Mouse (Mus musculus): ENCODE measurements around the gene Olfr794. TPM values are rescaled to one million over a fixed set of nuclear protein-coding genes. Genes with fewer than 3 reads are reported as not detected.
A peak's percentile ranks its signal among the peaks of the same experiment; 100 is the strongest.

Gene Olfr794
- not detected in 2 replicates for polyA plus RNA-seq (2014; fragmentation: Nextera tagmentation; extraction: Ambion mirVana)

GRCm38 (mm10) chr10:129567355-129567754 lies at the start of gene Olfr794:
TSS of gene Olfr794 (plus strand) at chr10:129567655.
- no peaks in the 10 kb centered on the region for H3K27me3 ChIP-seq (ENCODE audit: control insufficient read depth, insufficient read depth, low read length)
- H3K4me2 ChIP-seq = no peak within 1 kb of the TSS
- H3K9ac ChIP-seq (ENCODE audit: low read length) = no peak within 1 kb of the TSS
- DNase-seq (ENCODE audit: low spot score, missing footprints) (no peak), ATAC-seq (ENCODE audit: low FRiP score) (no peak)
- no peak within 1 kb of the TSS for H3K4me3 ChIP-seq (ENCODE audit: low read depth, low read length)
- H3K9me3 ChIP-seq (ENCODE audit: control insufficient read depth, low read length) = no peaks in the 10 kb centered on the region
- 74% methylated on average over 2 of the region's 2 CpGs for WGBS
- no peaks in the 10 kb centered on the region for H3K4me1 ChIP-seq (ENCODE audit: control insufficient read depth, insufficient read depth, low read length)
- H3K36me3 ChIP-seq (ENCODE audit: control insufficient read depth, insufficient read depth, low read length) = no peaks in the 10 kb centered on the region
- no peak within 1 kb of the TSS for H3K27ac ChIP-seq (ENCODE audit: low read depth, low read length)

- Histone ChIP-seq H3K9ac (ENCODE audit: low read length) (no peak within 1 kb of the TSS), H3K4me1 (ENCODE audit: control insufficient read depth, insufficient read depth, low read length) (no peaks in the 10 kb centered on the region), H3K27me3 (ENCODE audit: control insufficient read depth, insufficient read depth, low read length) (no peaks in the 10 kb centered on the region), H3K9me3 (ENCODE audit: control insufficient read depth, low read length) (no peaks in the 10 kb centered on the region), H3K36me3 (ENCODE audit: control insufficient read depth, insufficient read depth, low read length) (no peaks in the 10 kb centered on the region), H3K27ac (ENCODE audit: low read depth, low read length) (no peak within 1 kb of the TSS), H3K4me3 (ENCODE audit: low read depth, low read length) (no peak within 1 kb of the TSS), H3K4me2 (no peak within 1 kb of the TSS)
- ATAC-seq (ENCODE audit: low FRiP score) (no peak), DNase-seq (ENCODE audit: low spot score, missing footprints) (no peak)
- 81% methylated on average over 3 of the region's 3 CpGs for WGBS
Measured at GRCm38 (mm10) chr10:129521492-129521891, 46.0 kb upstream of the Olfr794 start, which contains the start of gene Olfr791. TSS of gene Olfr791 (plus strand) at chr10:129521792.

- no peak within 1 kb of the TSS for H3K27ac ChIP-seq (ENCODE audit: low read depth, low read length)
- no peak within 1 kb of the TSS for H3K9ac ChIP-seq (ENCODE audit: low read length)
- 79% methylated on average over 1 of the region's 1 CpGs for WGBS
- no peaks in the 10 kb centered on the region for H3K36me3 ChIP-seq (ENCODE audit: control insufficient read depth, insufficient read depth, low read length)
- ATAC-seq (ENCODE audit: low FRiP score) (no peak), DNase-seq (ENCODE audit: low spot score, missing footprints) (no peak)
- H3K4me2 ChIP-seq = no peak within 1 kb of the TSS
- H3K9me3 ChIP-seq (ENCODE audit: control insufficient read depth, low read length) = no peaks in the 10 kb centered on the region; the same call in 1 of the 2 replicates
- no peaks in the 10 kb centered on the region for H3K27me3 ChIP-seq (ENCODE audit: control insufficient read depth, insufficient read depth, low read length)
- H3K4me1 ChIP-seq (ENCODE audit: control insufficient read depth, insufficient read depth, low read length) = no peaks in the 10 kb centered on the region
- no peak within 1 kb of the TSS for H3K4me3 ChIP-seq (ENCODE audit: low read depth, low read length)
Measured at GRCm38 (mm10) chr10:129538862-129539261, 28.6 kb upstream of the Olfr794 start, which contains the start of gene Olfr792. TSS of gene Olfr792 (plus strand) at chr10:129539162.

GRCm38 (mm10) chr10:129549354-129549753 lies 18.1 kb upstream of the Olfr794 start:
- H3K4me1 ChIP-seq (ENCODE audit: control insufficient read depth, insufficient read depth, low read length) = no peaks in the 10 kb centered on the region

GRCm38 (mm10) chr10:129577066-129577465 lies 9.6 kb downstream of the Olfr794 start:
- no peak overlapping the region for H3K4me3 ChIP-seq (ENCODE audit: low read depth, low read length)
- no peak for DNase-seq (ENCODE audit: low spot score, missing footprints)

More at GRCm38 (mm10) chr10:129549354-129549753, 18.1 kb upstream of the Olfr794 start:
- Histone ChIP-seq H3K9me3 (ENCODE audit: control insufficient read depth, low read length) (no peaks in the 10 kb centered on the region), H3K4me2 (no peak overlapping the region), H3K36me3 (ENCODE audit: control insufficient read depth, insufficient read depth, low read length) (no peaks in the 10 kb centered on the region), H3K27me3 (ENCODE audit: control insufficient read depth, insufficient read depth, low read length) (no peaks in the 10 kb centered on the region), H3K27ac (ENCODE audit: low read depth, low read length) (no peak overlapping the region), H3K9ac (ENCODE audit: low read length) (no peak overlapping the region), H3K4me3 (ENCODE audit: low read depth, low read length) (no peak overlapping the region)
- DNase-seq (ENCODE audit: low spot score, missing footprints) (no peak), ATAC-seq (ENCODE audit: low FRiP score) (0 out of 2 replicates have a peak, but pooled peaks have one; percentile 40)
- WGBS = 43% methylated on average over 1 of the region's 1 CpGs

GRCm38 (mm10) chr10:129612470-129612869 lies 45.0 kb downstream of the Olfr794 start, which contains the start of gene Olfr796:
TSS of gene Olfr796 (minus strand) at chr10:129612570.
- Histone ChIP-seq H3K9me3 (ENCODE audit: control insufficient read depth, low read length) (no peaks in the 10 kb centered on the region), H3K27ac (ENCODE audit: low read depth, low read length) (no peak within 1 kb of the TSS), H3K4me3 (ENCODE audit: low read depth, low read length) (no peak within 1 kb of the TSS), H3K4me2 (no peak within 1 kb of the TSS), H3K9ac (ENCODE audit: low read length) (no peak within 1 kb of the TSS), H3K36me3 (ENCODE audit: control insufficient read depth, insufficient read depth, low read length) (no peaks in the 10 kb centered on the region), H3K4me1 (ENCODE audit: control insufficient read depth, insufficient read depth, low read length) (no peaks in the 10 kb centered on the region), H3K27me3 (ENCODE audit: control insufficient read depth, insufficient read depth, low read length) (no peaks in the 10 kb centered on the region)
- ATAC-seq (ENCODE audit: low FRiP score) (no peak), DNase-seq (ENCODE audit: low spot score, missing footprints) (no peak)
- 86% methylated on average over 1 of the region's 1 CpGs for WGBS

More at GRCm38 (mm10) chr10:129577066-129577465, 9.6 kb downstream of the Olfr794 start:
- ATAC-seq (ENCODE audit: low FRiP score) = 0 out of 2 replicates have a peak, but pooled peaks have one; percentile 11
- no peak overlapping the region for H3K4me2 ChIP-seq
- H3K9me3 ChIP-seq (ENCODE audit: control insufficient read depth, low read length) = no peaks in the 10 kb centered on the region
- no peaks in the 10 kb centered on the region for H3K27me3 ChIP-seq (ENCODE audit: control insufficient read depth, insufficient read depth, low read length)
- no peaks in the 10 kb centered on the region for H3K4me1 ChIP-seq (ENCODE audit: control insufficient read depth, insufficient read depth, low read length)
- H3K9ac ChIP-seq (ENCODE audit: low read length) = no peak overlapping the region
- H3K27ac ChIP-seq (ENCODE audit: low read depth, low read length) = no peak overlapping the region
- no peaks in the 10 kb centered on the region for H3K36me3 ChIP-seq (ENCODE audit: control insufficient read depth, insufficient read depth, low read length)
- WGBS = 63% methylated on average over 1 of the region's 1 CpGs

GRCm38 (mm10) chr10:129621724-129622123 lies 54.3 kb downstream of the Olfr794 start:
- no peak for DNase-seq (ENCODE audit: low spot score, missing footprints)
- H3K9ac ChIP-seq (ENCODE audit: low read length) = no peak overlapping the region
- WGBS = 20% methylated on average over 1 of the region's 1 CpGs
- H3K36me3 ChIP-seq (ENCODE audit: control insufficient read depth, insufficient read depth, low read length) = no peaks in the 10 kb centered on the region
- no peak overlapping the region for H3K4me2 ChIP-seq
- H3K27me3 ChIP-seq (ENCODE audit: control insufficient read depth, insufficient read depth, low read length) = no peaks in the 10 kb centered on the region
- no peaks in the 10 kb centered on the region for H3K9me3 ChIP-seq (ENCODE audit: control insufficient read depth, low read length)
- ATAC-seq (ENCODE audit: low FRiP score) = peak; percentile 54
- no peak overlapping the region for H3K27ac ChIP-seq (ENCODE audit: low read depth, low read length)
- H3K4me3 ChIP-seq (ENCODE audit: low read depth, low read length) = no peak overlapping the region
- H3K4me1 ChIP-seq (ENCODE audit: control insufficient read depth, insufficient read depth, low read length) = no peaks in the 10 kb centered on the region

Small RNAs within 50 kb of the gene (microRNA-seq; reads per million reads assigned to microRNA genes)
- gene Gm23252 = not detected

Other genes with a start within 250 kb of the Olfr794 start
- gene Olfr780, start 249.5 kb upstream of the Olfr794 start, polyA plus RNA-seq (2014; fragmentation: Nextera tagmentation; extraction: Ambion mirVana) = not detected in 2 replicates
- not detected in 2 replicates for gene Olfr781, start 238.8 kb upstream of the Olfr794 start, polyA plus RNA-seq (2014; fragmentation: Nextera tagmentation; extraction: Ambion mirVana)
- gene Olfr782, start 218.8 kb upstream of the Olfr794 start, polyA plus RNA-seq (2014; fragmentation: Nextera tagmentation; extraction: Ambion mirVana) = not detected in 2 replicates
- gene Olfr784, start 183.6 kb upstream of the Olfr794 start, polyA plus RNA-seq (2014; fragmentation: Nextera tagmentation; extraction: Ambion mirVana) = 0.06 and 0.14 TPM in 2 replicates
- gene Olfr785, start 162.2 kb upstream of the Olfr794 start, polyA plus RNA-seq (2014; fragmentation: Nextera tagmentation; extraction: Ambion mirVana) = not detected in 2 replicates
- gene Olfr786, start 140.3 kb upstream of the Olfr794 start, polyA plus RNA-seq (2014; fragmentation: Nextera tagmentation; extraction: Ambion mirVana) = not detected in 2 replicates
- not detected in 2 replicates for gene Olfr787, start 105.8 kb upstream of the Olfr794 start, polyA plus RNA-seq (2014; fragmentation: Nextera tagmentation; extraction: Ambion mirVana)
- not detected in 2 replicates for gene Olfr788, start 96.7 kb upstream of the Olfr794 start, polyA plus RNA-seq (2014; fragmentation: Nextera tagmentation; extraction: Ambion mirVana)
- gene Olfr789, start 82.9 kb upstream of the Olfr794 start, polyA plus RNA-seq (2014; fragmentation: Nextera tagmentation; extraction: Ambion mirVana) = not detected in 2 replicates
- not detected in 2 replicates for gene Olfr790, start 69.2 kb upstream of the Olfr794 start, polyA plus RNA-seq (2014; fragmentation: Nextera tagmentation; extraction: Ambion mirVana)
- gene Olfr791, start 45.9 kb upstream of the Olfr794 start, polyA plus RNA-seq (2014; fragmentation: Nextera tagmentation; extraction: Ambion mirVana) = not detected in 2 replicates
- gene Olfr792, start 28.5 kb upstream of the Olfr794 start, polyA plus RNA-seq (2014; fragmentation: Nextera tagmentation; extraction: Ambion mirVana) = not detected in 2 replicates
- not detected in 2 replicates for gene Olfr796, start 44.9 kb downstream of the Olfr794 start, polyA plus RNA-seq (2014; fragmentation: Nextera tagmentation; extraction: Ambion mirVana)
- not detected in 2 replicates for gene Olfr798, start 60.3 kb downstream of the Olfr794 start, polyA plus RNA-seq (2014; fragmentation: Nextera tagmentation; extraction: Ambion mirVana)
- gene Olfr799, start 69.8 kb downstream of the Olfr794 start, polyA plus RNA-seq (2014; fragmentation: Nextera tagmentation; extraction: Ambion mirVana) = not detected in 2 replicates
- gene Olfr800, start 90.0 kb downstream of the Olfr794 start, polyA plus RNA-seq (2014; fragmentation: Nextera tagmentation; extraction: Ambion mirVana) = not detected in 2 replicates
- not detected in 2 replicates for gene Olfr801, start 106.2 kb downstream of the Olfr794 start, polyA plus RNA-seq (2014; fragmentation: Nextera tagmentation; extraction: Ambion mirVana)
- gene Olfr802, start 120.5 kb downstream of the Olfr794 start, polyA plus RNA-seq (2014; fragmentation: Nextera tagmentation; extraction: Ambion mirVana) = not detected in 2 replicates
- gene Olfr803, start 126.6 kb downstream of the Olfr794 start, polyA plus RNA-seq (2014; fragmentation: Nextera tagmentation; extraction: Ambion mirVana) = not detected in 2 replicates
- not detected in 2 replicates for gene Olfr804, start 135.6 kb downstream of the Olfr794 start, polyA plus RNA-seq (2014; fragmentation: Nextera tagmentation; extraction: Ambion mirVana)
- gene Olfr805, start 161.7 kb downstream of the Olfr794 start, polyA plus RNA-seq (2014; fragmentation: Nextera tagmentation; extraction: Ambion mirVana) = not detected in 2 replicates
- gene Olfr806, start 174.3 kb downstream of the Olfr794 start, polyA plus RNA-seq (2014; fragmentation: Nextera tagmentation; extraction: Ambion mirVana) = not detected in 2 replicates
- not detected in 2 replicates for gene Olfr807, start 190.1 kb downstream of the Olfr794 start, polyA plus RNA-seq (2014; fragmentation: Nextera tagmentation; extraction: Ambion mirVana)
- not detected in 2 replicates for gene Olfr808, start 197.8 kb downstream of the Olfr794 start, polyA plus RNA-seq (2014; fragmentation: Nextera tagmentation; extraction: Ambion mirVana)
- gene Olfr809, start 207.0 kb downstream of the Olfr794 start, polyA plus RNA-seq (2014; fragmentation: Nextera tagmentation; extraction: Ambion mirVana) = not detected in 2 replicates
- gene Olfr810, start 227.3 kb downstream of the Olfr794 start, polyA plus RNA-seq (2014; fragmentation: Nextera tagmentation; extraction: Ambion mirVana) = not detected in 2 replicates
- not detected in 2 replicates for gene Olfr811, start 236.7 kb downstream of the Olfr794 start, polyA plus RNA-seq (2014; fragmentation: Nextera tagmentation; extraction: Ambion mirVana)

Data from midbrain, embryonic 11.5 days (tissue).